Comparison of ENCODE assay signal across 28 mouse cellular contexts in the genomic region with DNA sequence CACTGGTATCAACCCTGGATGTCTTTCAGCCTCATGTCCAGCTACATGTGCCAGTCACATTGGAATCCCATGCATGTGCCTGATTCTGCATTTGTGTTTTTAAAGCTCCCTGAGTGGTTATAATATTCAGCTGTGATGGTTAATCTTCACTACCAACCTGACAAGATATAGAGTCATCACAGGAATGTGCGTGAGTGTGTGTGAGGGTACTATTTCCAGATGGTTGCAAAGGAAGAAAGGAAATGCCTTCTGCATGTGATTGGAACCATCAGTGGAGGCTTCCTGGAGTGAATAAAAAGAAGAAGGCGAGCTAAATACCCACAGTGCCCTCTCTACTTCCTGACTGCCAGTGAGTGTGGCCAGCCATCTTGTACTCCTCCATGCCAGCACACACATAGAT.
"Had no signal": no experiment of that assay in that cellular context is flagged by ENCODE, and none has a peak within 500 bp of the region (broad histone marks: within the 10 kb centered on the region; RNA-seq: fewer than 3 reads in every experiment).

No protein-coding gene starts in this region.

- H3K9ac ChIP-seq: heart, embryonic 13.5 days; heart, embryonic 15.5 days; hindbrain, embryonic 12.5 days; hindbrain, embryonic 14.5 days; intestine, embryonic 15.5 days; kidney, embryonic 15.5 days; limb, embryonic 12.5 days; liver, embryonic 13.5 days had no signal

- H3K27ac ChIP-seq: heart, adult 2 months; heart, embryonic 13.5 days; heart, embryonic 15.5 days; hindbrain, embryonic 10.5 days; hindbrain, embryonic 12.5 days; hindbrain, embryonic 14.5 days; intestine, embryonic 15.5 days; kidney, embryonic 15.5 days; kidney, postnatal 0 days; limb, embryonic 10.5 days; limb, embryonic 12.5 days; liver, embryonic 13.5 days had no signal

- DNase-seq: gastrocnemius, postnatal 14 days; gastrocnemius, postnatal 36 days; heart, adult 11 months; heart, adult 2 months; heart, postnatal 4 days; kidney, adult 18-20 months; kidney, adult 8-10 months; kidney, postnatal 14 days; kidney, postnatal 36 days; layer of hippocampus, adult 9-11 months; layer of hippocampus, postnatal 36 days; liver; liver, embryonic 13.5 days had no signal

- ATAC-seq: hindbrain, embryonic 16.5 days; inflammation-experienced regulatory T-cells, adult 6 months; intestine, embryonic 15.5 days; intestine, postnatal 0 days had no signal

- H3K9me3 ChIP-seq: heart, embryonic 13.5 days; heart, embryonic 15.5 days; hindbrain, embryonic 10.5 days; hindbrain, embryonic 12.5 days; intestine, embryonic 15.5 days; kidney, embryonic 15.5 days; limb, embryonic 10.5 days; limb, embryonic 12.5 days; liver, embryonic 13.5 days had no signal

- H3K4me1 ChIP-seq: heart, embryonic 13.5 days; heart, embryonic 15.5 days; hindbrain, embryonic 10.5 days; hindbrain, embryonic 12.5 days; intestine, embryonic 15.5 days; kidney, embryonic 15.5 days; limb, embryonic 10.5 days; limb, embryonic 12.5 days; liver, embryonic 13.5 days had no signal

- H3K36me3 ChIP-seq: heart, embryonic 13.5 days; heart, embryonic 15.5 days; hindbrain, embryonic 10.5 days; hindbrain, embryonic 12.5 days; intestine, embryonic 15.5 days; kidney, embryonic 15.5 days; limb, embryonic 10.5 days; limb, embryonic 12.5 days; liver, embryonic 13.5 days had no signal

- H3K27me3 ChIP-seq: heart, embryonic 13.5 days; heart, embryonic 15.5 days; hindbrain, embryonic 12.5 days; intestine, embryonic 15.5 days; kidney, embryonic 15.5 days; limb, embryonic 12.5 days; liver, embryonic 13.5 days had no signal

- H3K4me2 ChIP-seq: heart, embryonic 11.5 days; heart, embryonic 13.5 days; heart, embryonic 15.5 days; hindbrain, embryonic 12.5 days; hindbrain, embryonic 14.5 days; intestine, embryonic 15.5 days; kidney, embryonic 15.5 days; limb, embryonic 12.5 days; liver, embryonic 11.5 days; liver, embryonic 13.5 days had no signal

- H3K4me3 ChIP-seq: heart, adult 2 months; heart, embryonic 13.5 days; heart, embryonic 15.5 days; hindbrain, embryonic 10.5 days; hindbrain, embryonic 12.5 days; intestine, embryonic 15.5 days; kidney, embryonic 15.5 days; limb, embryonic 10.5 days; limb, embryonic 12.5 days; liver, embryonic 13.5 days had no signal
